Mouse (Mus musculus) mature B cell (primary cell): ENCODE data around the gene Gm42674.

Source experiments
- in situ Hi-C: fragments of 300-500 bp; cut with MboI; formaldehyde crosslinking; loops from 2 replicates; pipeline ENCODE4 v1.14.3; 2019

Gm42674 gene

GRCm38 (mm10) chr3:90601486-90602110, at the start of gene Gm42674:
Gm42674 (plus strand) TSS chr3:90601904.
- in situ Hi-C loops = no loop called here

- in situ Hi-C loops = no loop called here
Measured at GRCm38 (mm10) chr3:90552231-90552630, 49.5 kb upstream of the Gm42674 start.

- in situ Hi-C loops = no loop called here
Measured at GRCm38 (mm10) chr3:90555954-90556353, 45.8 kb upstream of the Gm42674 start.

GRCm38 (mm10) chr3:90560008-90560628, 41.6 kb upstream of the Gm42674 start, which contains the start of gene S100a3:
S100a3 (plus strand) TSS chr3:90560578.
- in situ Hi-C loops = no loop called here

GRCm38 (mm10) chr3:90574691-90575090, 27.0 kb upstream of the Gm42674 start:
- in situ Hi-C loops = no loop called here

- in situ Hi-C loops = no loop called here
Measured at GRCm38 (mm10) chr3:90575320-90575719, 26.4 kb upstream of the Gm42674 start.

GRCm38 (mm10) chr3:90576351-90577001, 25.2 kb upstream of the Gm42674 start:
- in situ Hi-C loops = no loop called here

- in situ Hi-C loops = no loop called here
Measured at GRCm38 (mm10) chr3:90579433-90579832, 22.3 kb upstream of the Gm42674 start.

- in situ Hi-C loops = loop anchor here (5.0 kb wide), 1 partner anchor 36 kb away; no protein-coding TSS in a partner anchor
Measured at GRCm38 (mm10) chr3:90581141-90581540, 20.6 kb upstream of the Gm42674 start.

GRCm38 (mm10) chr3:90582156-90582555, 19.5 kb upstream of the Gm42674 start:
- in situ Hi-C loops = loop anchor here (5.0 kb wide), 1 partner anchor 35 kb away; no protein-coding TSS in a partner anchor

- in situ Hi-C loops = loop anchor here (5.0 kb wide), 1 partner anchor 35 kb away; no protein-coding TSS in a partner anchor
Measured at GRCm38 (mm10) chr3:90582556-90582955, 19.1 kb upstream of the Gm42674 start.

GRCm38 (mm10) chr3:90583893-90584292, 17.8 kb upstream of the Gm42674 start:
- in situ Hi-C loops = loop anchor here (5.0 kb wide), 1 partner anchor 33 kb away; no protein-coding TSS in a partner anchor

GRCm38 (mm10) chr3:90585595-90585994, 16.1 kb upstream of the Gm42674 start:
- in situ Hi-C loops = no loop called here

GRCm38 (mm10) chr3:90586016-90586643, 15.6 kb upstream of the Gm42674 start:
- in situ Hi-C loops = no loop called here

GRCm38 (mm10) chr3:90586906-90587305, 14.8 kb upstream of the Gm42674 start:
- in situ Hi-C loops = no loop called here

GRCm38 (mm10) chr3:90587361-90588101, 14.2 kb upstream of the Gm42674 start:
- in situ Hi-C loops = no loop called here

- in situ Hi-C loops = no loop called here
Measured at GRCm38 (mm10) chr3:90589390-90589789, 12.3 kb upstream of the Gm42674 start.

GRCm38 (mm10) chr3:90589947-90590346, 11.8 kb upstream of the Gm42674 start, which contains the start of gene S100a2:
S100a2 (plus strand) TSS chr3:90590247.
- in situ Hi-C loops = no loop called here

- in situ Hi-C loops = no loop called here
Measured at GRCm38 (mm10) chr3:90594466-90594865, 7.2 kb upstream of the Gm42674 start.

GRCm38 (mm10) chr3:90595556-90595955, 6.1 kb upstream of the Gm42674 start:
- in situ Hi-C loops = no loop called here

GRCm38 (mm10) chr3:90596810-90597209, 4.9 kb upstream of the Gm42674 start:
- in situ Hi-C loops = no loop called here
